In the genomic region with DNA sequence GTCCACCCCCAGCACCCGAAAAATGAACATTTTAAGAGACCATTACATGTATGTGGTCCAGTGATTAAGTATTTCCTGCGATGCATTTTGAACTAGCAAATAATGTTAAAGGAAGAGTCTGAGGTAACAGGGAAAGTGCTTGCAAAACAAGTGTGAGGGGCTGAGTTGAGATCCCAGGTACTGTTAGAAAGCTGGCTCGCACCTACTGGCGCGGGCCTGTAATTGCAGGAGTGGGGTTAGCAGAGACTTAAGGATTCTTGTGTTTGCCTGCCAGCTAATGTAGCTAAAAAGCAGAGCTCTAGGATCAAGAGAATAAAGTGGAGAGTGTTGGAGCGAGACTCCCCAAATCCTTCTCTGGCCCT, we compare ENCODE assay signal across 7 mouse cellular contexts. TPM values are rescaled to one million over a fixed set of nuclear protein-coding genes. Genes with fewer than 3 reads are reported as not detected.
DNase-seq lines count a peak whose midpoint lies in the region; ATAC-seq and TF ChIP-seq lines count a peak whose summit lies in the region.

No protein-coding gene starts in this region.

- no peak for ATAC-seq in embryonic facial prominence, embryonic 13.5 days (ENCODE audit: insufficient number of reproducible peaks, insufficient read depth, low FRiP score, low TSS enrichment, low read depth)
- peak; percentile 61 for ATAC-seq in megakaryocyte progenitor cell, adult 5-6 weeks (replicated peaks; ENCODE audit: poor library complexity)

- peak; percentile 12 for TF ChIP-seq CTCF in ES-Bruce4 (IDR thresholded peaks at IDR 0.05; ENCODE audit: low read depth, low read length)
- peak; percentile 73; the same call in 1 of the 2 replicates for TF ChIP-seq CTCF in small intestine, adult 2 months (IDR thresholded peaks at IDR 0.05; ENCODE audit: extremely low read depth, insufficient read length, insufficient replicate concordance, low read depth, low read length)

- DNase-seq in adrenal gland, postnatal 36 days, result peak; percentile 56 to 73
- peak; percentile 55 to 65 for DNase-seq in heart, postnatal 14 days
- peak; percentile 63 to 72 for DNase-seq in left cerebral cortex, postnatal 14 days (ENCODE audit: low spot score in 2 of 2)

- no peaks in the 10 kb centered on the region for H3K27me3 ChIP-seq in ES-Bruce4 (ENCODE audit: control insufficient read depth, insufficient read depth, low read length, poor library complexity, severe bottlenecking)
- H3K27me3 ChIP-seq in embryonic facial prominence, embryonic 13.5 days, result no peaks in the 10 kb centered on the region
- H3K27me3 ChIP-seq in small intestine, adult 2 months (ENCODE audit: control insufficient read depth, insufficient read depth, low read length), result no peaks in the 10 kb centered on the region

- H3K9me3 ChIP-seq in ES-Bruce4 (replicated peaks; ENCODE audit: control insufficient read depth, insufficient read depth, low read length, poor library complexity, severe bottlenecking), result no peaks in the 10 kb centered on the region
- H3K9me3 ChIP-seq in embryonic facial prominence, embryonic 13.5 days, result no peaks in the 10 kb centered on the region

- intact Hi-C loops in heart, postnatal 14 days (cut with DNase I), result no loop called here
- intact Hi-C loops in left cerebral cortex, postnatal 14 days (cut with DNase I), result no loop called here

- 3% methylated on average over 6 of the region's 6 CpGs for WGBS in embryonic facial prominence, embryonic 13.5 days
- 5% methylated on average over 6 of the region's 6 CpGs for WGBS in small intestine, adult 2 months

- TF ChIP-seq EP300 in ES-Bruce4 (IDR thresholded peaks at IDR 0.05; ENCODE audit: insufficient read depth, low read depth, low read length), result no peak

- 0 out of 2 replicates have a peak, but pooled peaks cover 3% of the 10 kb centered on the region for H3K36me3 ChIP-seq in ES-Bruce4 (ENCODE audit: control insufficient read depth, insufficient read depth, low read length, poor library complexity, severe bottlenecking)
- H3K36me3 ChIP-seq in embryonic facial prominence, embryonic 13.5 days, result no peaks in the 10 kb centered on the region
- no peaks in the 10 kb centered on the region for H3K36me3 ChIP-seq in small intestine, adult 2 months (ENCODE audit: control insufficient read depth, insufficient read depth, low read length)

- H3K4me2 ChIP-seq in embryonic facial prominence, embryonic 13.5 days, result peak overlapping the region; percentile 81

- H3K9ac ChIP-seq in ES-Bruce4 (ENCODE audit: low read depth, poor library complexity, severe bottlenecking), result peak overlapping the region; percentile 87
- H3K9ac ChIP-seq in embryonic facial prominence, embryonic 13.5 days, result peak overlapping the region; percentile 79

- no peak for TF ChIP-seq POLR2A in ES-Bruce4 (IDR thresholded peaks at IDR 0.05; ENCODE audit: insufficient read depth, low read length)
- TF ChIP-seq POLR2A in small intestine, adult 2 months (IDR thresholded peaks at IDR 0.05; ENCODE audit: low read depth, low read length), result no peak

- H3K4me1 ChIP-seq in ES-Bruce4 (ENCODE audit: control insufficient read depth, insufficient read depth, low read length), result peaks cover 5% of the 10 kb centered on the region
- peaks cover 24% of the 10 kb centered on the region for H3K4me1 ChIP-seq in embryonic facial prominence, embryonic 13.5 days
- H3K4me1 ChIP-seq in small intestine, adult 2 months (ENCODE audit: control insufficient read depth, insufficient read depth, insufficient read length, low read length), result peaks cover 16% of the 10 kb centered on the region

- H3K27ac ChIP-seq in ES-Bruce4 (ENCODE audit: insufficient read depth, low read length), result peak overlapping the region; percentile 88
- H3K27ac ChIP-seq in embryonic facial prominence, embryonic 13.5 days, result peak overlapping the region; percentile 85
- peak overlapping the region; percentile 86 for H3K27ac ChIP-seq in small intestine, adult 2 months (ENCODE audit: insufficient read depth, low read depth, low read length)

- H3K4me3 ChIP-seq in ES-Bruce4 (ENCODE audit: low read depth, low read length), result peak overlapping the region; percentile 76
- peak overlapping the region; percentile 80 for H3K4me3 ChIP-seq in embryonic facial prominence, embryonic 13.5 days
- H3K4me3 ChIP-seq in small intestine, adult 2 months (ENCODE audit: low read depth, low read length), result peak overlapping the region; percentile 80

RNA-seq across cellular contexts. Expression of a gene that starts 0.6 kb away (rescaled TPM):
- polyA plus RNA-seq in ES-Bruce4 (2011; ENCODE audit: insufficient read depth, insufficient read length, low read depth, missing spikeins), result 17.9 and 20.2 TPM in 2 replicates
- total RNA-seq in adrenal gland, postnatal 36 days (2021), result 10 to 100 TPM; 35.4 to 54.1 TPM
- polyA plus RNA-seq in embryonic facial prominence, embryonic 13.5 days (2015; fragmentation: Nextera tagmentation; extraction: Ambion mirVana), result 49.3 and 49.9 TPM in 2 replicates
- total RNA-seq in heart, postnatal 14 days (2021), result 10 to 100 TPM; 16.0 to 16.3 TPM
- total RNA-seq in left cerebral cortex, postnatal 14 days (2021), result 10 to 100 TPM; 52.3 to 54.6 TPM
- 34.9 TPM in 2 replicates for total RNA-seq in megakaryocyte progenitor cell, adult 5-6 weeks (2015)
- 11.4 and 20.4 TPM in 2 replicates for total RNA-seq in megakaryocyte progenitor cell, adult 5-6 weeks (2017)
- polyA plus RNA-seq in small intestine, adult 2 months (2012; rRNA removed), result 36.0 and 45.9 TPM in 2 replicates

RNA-seq across cellular contexts. Expression of a gene that starts 14.3 kb away (rescaled TPM):
- 18.5 and 19.9 TPM in 2 replicates for polyA plus RNA-seq in ES-Bruce4 (2011; ENCODE audit: insufficient read depth, insufficient read length, low read depth, missing spikeins)
- total RNA-seq in adrenal gland, postnatal 36 days (2021), result 1 to 10 TPM; 7.8 to 7.9 TPM
- polyA plus RNA-seq in embryonic facial prominence, embryonic 13.5 days (2015; fragmentation: Nextera tagmentation; extraction: Ambion mirVana), result 19.0 and 21.2 TPM in 2 replicates
- 10 to 100 TPM; 22.1 to 23.1 TPM for total RNA-seq in heart, postnatal 14 days (2021)
- 10 to 100 TPM in 1 of 2 experiments, 1 to 10 TPM in 1; 9.1 to 11.0 TPM for total RNA-seq in left cerebral cortex, postnatal 14 days (2021)
- 0.10 and 0.44 TPM in 2 replicates for total RNA-seq in megakaryocyte progenitor cell, adult 5-6 weeks (2015)
- 0.46 and 0.78 TPM in 2 replicates for total RNA-seq in megakaryocyte progenitor cell, adult 5-6 weeks (2017)
- 2.5 and 5.0 TPM in 2 replicates for polyA plus RNA-seq in small intestine, adult 2 months (2012; rRNA removed)

RNA-seq across cellular contexts. Expression of a gene that starts 14.4 kb away (rescaled TPM):
- 10.1 and 10.6 TPM in 2 replicates for polyA plus RNA-seq in ES-Bruce4 (2011; ENCODE audit: insufficient read depth, insufficient read length, low read depth, missing spikeins)
- total RNA-seq in adrenal gland, postnatal 36 days (2021), result 1 to 10 TPM; 1.1 to 1.3 TPM
- polyA plus RNA-seq in embryonic facial prominence, embryonic 13.5 days (2015; fragmentation: Nextera tagmentation; extraction: Ambion mirVana), result 2.6 and 3.4 TPM in 2 replicates
- total RNA-seq in heart, postnatal 14 days (2021), result 1 to 10 TPM; 1.3 to 1.4 TPM
- 1 to 10 TPM in 1 of 2 experiments, under 1 TPM in 1; 0.91 to 1.1 TPM for total RNA-seq in left cerebral cortex, postnatal 14 days (2021)
- total RNA-seq in megakaryocyte progenitor cell, adult 5-6 weeks (2015), result 0.15 TPM in 1 of 2 replicates, not detected in the other
- total RNA-seq in megakaryocyte progenitor cell, adult 5-6 weeks (2017), result 0.21 TPM in 1 of 2 replicates, not detected in the other
- 2.4 and 3.1 TPM in 2 replicates for polyA plus RNA-seq in small intestine, adult 2 months (2012; rRNA removed)

RNA-seq across cellular contexts. Expression of a gene that starts 16.8 kb away (rescaled TPM):
- polyA plus RNA-seq in ES-Bruce4 (2011; ENCODE audit: insufficient read depth, insufficient read length, low read depth, missing spikeins), result 202 and 205 TPM in 2 replicates
- 10 to 100 TPM; 61.5 to 77.5 TPM for total RNA-seq in adrenal gland, postnatal 36 days (2021)
- 135 and 151 TPM in 2 replicates for polyA plus RNA-seq in embryonic facial prominence, embryonic 13.5 days (2015; fragmentation: Nextera tagmentation; extraction: Ambion mirVana)
- 10 to 100 TPM; 19.5 to 21.3 TPM for total RNA-seq in heart, postnatal 14 days (2021)
- 10 to 100 TPM; 46.5 to 49.4 TPM for total RNA-seq in left cerebral cortex, postnatal 14 days (2021)
- 147 and 165 TPM in 2 replicates for total RNA-seq in megakaryocyte progenitor cell, adult 5-6 weeks (2015)
- 117 and 167 TPM in 2 replicates for total RNA-seq in megakaryocyte progenitor cell, adult 5-6 weeks (2017)
- 33.8 and 45.0 TPM in 2 replicates for polyA plus RNA-seq in small intestine, adult 2 months (2012; rRNA removed)

RNA-seq across cellular contexts. Expression of a gene that starts 29.7 kb away (rescaled TPM):
- 609 and 639 TPM in 2 replicates for polyA plus RNA-seq in ES-Bruce4 (2011; ENCODE audit: insufficient read depth, insufficient read length, low read depth, missing spikeins)
- 100 to 1,000 TPM; 315 to 322 TPM for total RNA-seq in adrenal gland, postnatal 36 days (2021)
- polyA plus RNA-seq in embryonic facial prominence, embryonic 13.5 days (2015; fragmentation: Nextera tagmentation; extraction: Ambion mirVana), result 458 and 524 TPM in 2 replicates
- total RNA-seq in heart, postnatal 14 days (2021), result 100 to 1,000 TPM; 141 to 163 TPM
- 100 to 1,000 TPM; 131 to 144 TPM for total RNA-seq in left cerebral cortex, postnatal 14 days (2021)
- 645 and 667 TPM in 2 replicates for total RNA-seq in megakaryocyte progenitor cell, adult 5-6 weeks (2015)
- total RNA-seq in megakaryocyte progenitor cell, adult 5-6 weeks (2017), result 984 and 1,159 TPM in 2 replicates
- 276 and 428 TPM in 2 replicates for polyA plus RNA-seq in small intestine, adult 2 months (2012; rRNA removed)

Comparison
In these comparisons a context has a peak if more than half of its experiments do, and no peak if none do; other contexts are left out.
1. RNA of a gene that starts 14.3 kb away (total RNA-seq): 22.1 to 23.1 TPM in heart, postnatal 14 days, 9.1 to 11.0 TPM in left cerebral cortex, postnatal 14 days and 7.8 to 7.9 TPM in adrenal gland, postnatal 36 days; 0.10 to 0.78 TPM in megakaryocyte progenitor cell, adult 5-6 weeks; every median in the first group is over 4 times any median in the second.
2. Peak in every context shown above with its lines, with median percentiles within 50 percentile points of each other: H3K27ac ChIP-seq, H3K4me3 ChIP-seq and DNase-seq.